Mouse (Mus musculus): Measurements from ENCODE around the gene Nrp2.

Gene Nrp2

DNA sequence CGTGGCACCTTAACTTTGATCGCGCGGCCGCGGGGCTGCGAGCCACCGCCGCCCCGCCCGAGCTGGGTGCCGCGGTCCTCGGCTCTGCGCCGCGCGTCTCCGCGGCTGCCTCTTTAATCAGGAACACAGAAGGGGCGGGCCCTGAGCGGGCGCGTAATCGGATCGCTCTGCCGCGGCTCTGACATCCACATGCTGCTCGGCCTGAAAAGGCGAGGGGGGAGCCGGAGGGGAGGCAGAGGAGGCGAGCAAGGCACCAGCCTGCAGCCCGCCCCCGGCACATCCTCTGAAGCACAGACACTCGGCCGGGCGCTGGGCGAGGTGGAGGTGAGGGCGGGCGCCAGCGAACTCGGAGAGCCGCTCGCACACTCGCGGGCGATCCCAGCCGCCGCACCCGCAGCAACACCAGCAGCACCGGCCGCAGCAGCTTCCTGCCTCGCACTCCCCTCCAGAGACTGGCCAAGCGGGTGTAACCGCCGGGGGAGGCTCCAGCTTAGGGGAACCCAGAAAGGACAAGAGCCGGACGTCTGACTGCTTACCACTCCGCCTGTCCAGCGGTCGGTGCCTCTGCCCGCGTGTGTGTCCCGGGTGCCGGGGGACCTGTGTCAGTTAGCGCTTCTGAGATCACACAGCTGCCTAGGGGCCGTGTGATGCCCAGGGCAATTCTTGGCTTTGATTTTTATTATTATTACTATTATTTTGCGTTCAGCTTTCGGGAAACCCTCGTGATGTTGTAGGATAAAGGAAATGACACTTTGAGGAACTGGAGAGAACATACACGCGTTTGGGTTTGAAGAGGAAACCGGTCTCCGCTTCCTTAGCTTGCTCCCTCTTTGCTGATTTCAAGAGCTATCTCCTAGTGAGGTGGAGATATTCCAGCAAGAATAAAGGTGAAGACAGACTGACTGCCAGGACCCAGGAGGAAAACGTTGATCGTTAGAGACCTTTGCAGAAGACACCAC is at the start of gene Nrp2:
Gene Nrp2, plus strand, starts transcription at position 128 of the 959 bp plus-strand sequence.
- DNase-seq (ENCODE audit: low read depth, low spot score) = peak; percentile 69

DNA sequence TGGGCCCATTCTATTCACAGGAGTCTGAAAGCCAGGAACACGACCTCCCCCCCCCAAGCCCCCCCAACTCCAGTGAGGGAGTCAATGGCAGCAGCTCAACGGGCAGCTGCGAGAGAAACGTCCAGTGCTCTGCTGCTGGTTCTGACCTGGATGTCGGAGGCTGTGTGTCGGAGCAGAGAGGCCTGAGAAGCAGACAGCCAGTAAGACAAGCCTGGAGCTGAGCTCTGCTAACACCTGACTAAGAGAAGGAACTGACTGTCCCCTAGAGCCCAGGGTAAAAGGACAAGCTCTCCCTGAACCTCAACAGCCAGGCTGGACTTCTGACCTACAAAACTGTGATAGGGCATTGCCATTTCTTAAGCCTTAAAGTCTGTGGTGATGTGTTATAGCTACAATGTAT is 48.6 kb upstream of the Nrp2 start:
- DNase-seq (ENCODE audit: low read depth, low spot score) = no peak

GRCm38 (mm10) chr1:62664960-62665645 is 38.0 kb upstream of the Nrp2 start:
- DNase-seq (ENCODE audit: low read depth, low spot score) = no peak

DNA sequence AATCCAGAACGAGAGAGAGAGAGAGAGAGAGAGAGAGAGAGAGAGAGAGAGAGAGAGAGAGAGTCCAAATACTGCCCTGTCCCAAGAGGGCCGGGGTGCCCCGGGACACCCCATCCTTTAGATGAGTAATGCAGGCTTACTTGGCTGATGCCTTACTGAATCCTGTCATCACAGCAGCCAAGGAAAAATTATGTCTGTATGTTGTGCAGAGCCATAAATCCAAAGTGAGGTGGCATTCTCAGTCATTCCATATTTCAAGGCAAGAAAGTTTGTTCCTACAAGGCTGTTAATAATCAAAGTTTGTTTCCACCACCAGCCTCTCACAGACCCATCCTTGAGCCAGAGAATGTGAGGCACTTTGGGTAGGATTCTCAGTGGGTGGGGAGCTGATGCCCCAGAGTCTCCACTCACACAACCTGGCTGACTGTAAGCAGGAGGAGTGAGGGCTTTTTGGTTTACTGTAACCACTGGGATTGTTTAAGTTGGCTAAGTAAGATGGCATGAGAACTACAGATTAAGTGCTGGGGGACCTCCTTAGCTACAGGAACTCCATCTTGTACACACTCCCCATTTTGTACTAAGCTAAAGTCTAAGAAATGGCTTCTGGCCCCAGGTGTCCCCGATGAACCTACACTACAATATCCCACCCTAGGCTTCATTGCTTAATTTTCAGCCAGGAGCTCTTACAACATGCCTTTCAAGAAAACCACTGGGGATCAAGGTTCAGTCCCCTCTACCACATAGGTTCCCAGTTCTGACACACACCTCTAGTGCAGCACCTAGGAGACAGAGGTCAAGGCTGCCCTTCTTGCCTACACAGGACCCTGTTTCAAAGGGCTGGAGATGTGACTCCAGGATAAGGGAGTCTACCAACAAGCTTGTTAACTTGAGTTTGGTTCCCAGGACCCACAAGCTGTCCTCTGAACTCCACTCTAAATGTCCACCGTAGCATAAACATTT is 37.0 kb upstream of the Nrp2 start:
- DNase-seq (ENCODE audit: low read depth, low spot score) = no peak

DNA sequence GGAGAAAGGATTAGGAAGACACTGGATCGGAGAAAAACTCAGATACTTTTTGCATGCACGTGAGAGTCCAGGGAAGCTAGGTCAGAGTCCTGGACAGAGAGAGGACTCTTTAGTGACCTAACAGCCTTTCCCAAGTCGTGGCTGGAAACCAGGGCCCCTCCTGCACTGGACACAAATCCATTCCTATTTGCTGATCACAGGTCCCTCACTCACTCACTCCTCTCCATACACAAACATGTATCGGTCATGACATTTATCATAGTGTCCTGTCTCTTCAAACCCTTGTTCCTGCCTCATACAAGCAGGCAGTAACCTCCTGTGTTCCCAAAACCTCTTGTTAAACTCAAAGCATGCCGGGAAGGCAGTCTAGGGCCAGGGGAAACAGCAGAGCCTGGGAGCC is 36.3 kb upstream of the Nrp2 start:
- DNase-seq (ENCODE audit: low read depth, low spot score) = no peak

GRCm38 (mm10) chr1:62678611-62679344 is 24.3 kb upstream of the Nrp2 start:
- no peak for DNase-seq (ENCODE audit: low read depth, low spot score)

DNA sequence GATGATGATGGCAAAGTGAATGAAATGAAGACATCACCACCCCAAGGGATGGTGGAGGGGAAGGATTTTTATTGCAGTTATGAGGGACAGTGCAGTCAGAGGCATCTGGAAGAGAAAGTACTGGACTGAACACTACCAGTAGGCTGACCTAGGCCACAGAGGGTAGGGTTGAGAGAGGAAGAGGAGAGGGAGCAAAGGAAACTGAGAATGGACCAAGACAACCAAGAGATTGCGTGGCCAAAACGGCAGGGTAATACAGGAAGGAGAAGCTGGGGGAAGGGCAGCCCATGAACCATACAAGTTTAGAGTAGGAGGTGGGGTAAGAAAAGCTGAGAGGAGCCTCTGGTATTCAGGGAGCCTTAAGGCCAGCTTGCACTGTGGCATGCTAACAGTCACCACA is 23.6 kb upstream of the Nrp2 start:
- no peak for DNase-seq (ENCODE audit: low read depth, low spot score)

DNA sequence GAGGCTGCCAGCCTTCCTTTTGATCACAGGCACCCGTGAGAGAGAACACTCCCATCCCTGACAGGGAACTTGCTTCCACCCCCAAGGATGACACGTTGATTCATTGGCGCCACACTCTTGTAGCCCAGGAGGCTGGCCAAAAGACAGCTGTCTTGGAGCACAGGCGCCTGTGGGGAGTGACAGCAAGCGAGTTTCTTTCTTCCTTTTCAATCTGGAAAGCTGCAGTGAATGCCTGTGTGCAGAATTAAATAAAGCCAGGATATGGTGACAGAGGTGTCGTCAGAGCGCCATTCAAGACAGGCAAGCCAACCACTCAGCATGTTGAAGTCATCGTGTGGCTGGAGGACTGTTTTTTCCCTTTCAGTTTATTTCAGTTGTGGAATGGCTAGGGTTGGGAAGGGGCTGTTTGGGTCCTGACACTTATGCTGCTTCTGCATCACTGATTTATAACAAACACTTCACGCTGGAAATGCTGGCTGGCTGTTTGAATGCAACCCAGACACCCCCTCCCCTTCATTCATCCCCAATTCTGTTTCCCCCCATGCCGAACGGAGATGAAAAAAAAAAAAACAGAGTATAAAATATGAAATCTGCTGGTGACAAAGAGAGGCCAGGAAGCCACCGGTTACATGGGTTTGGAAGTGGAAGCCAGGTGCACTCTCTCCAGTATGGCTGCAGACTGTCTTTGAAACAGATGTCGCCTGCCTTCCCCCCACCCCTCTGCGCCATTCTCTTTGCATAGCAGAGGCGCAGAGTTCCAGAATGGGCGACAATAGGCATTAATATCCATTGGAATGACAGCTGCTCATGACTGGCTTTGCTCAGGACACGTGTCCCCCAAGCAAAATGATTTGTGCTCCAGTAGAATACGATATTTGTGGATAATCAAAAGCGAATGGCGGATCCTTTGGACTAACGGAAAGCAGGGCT is 20.4 kb upstream of the Nrp2 start:
- no peak for DNase-seq (ENCODE audit: low read depth, low spot score)

DNA sequence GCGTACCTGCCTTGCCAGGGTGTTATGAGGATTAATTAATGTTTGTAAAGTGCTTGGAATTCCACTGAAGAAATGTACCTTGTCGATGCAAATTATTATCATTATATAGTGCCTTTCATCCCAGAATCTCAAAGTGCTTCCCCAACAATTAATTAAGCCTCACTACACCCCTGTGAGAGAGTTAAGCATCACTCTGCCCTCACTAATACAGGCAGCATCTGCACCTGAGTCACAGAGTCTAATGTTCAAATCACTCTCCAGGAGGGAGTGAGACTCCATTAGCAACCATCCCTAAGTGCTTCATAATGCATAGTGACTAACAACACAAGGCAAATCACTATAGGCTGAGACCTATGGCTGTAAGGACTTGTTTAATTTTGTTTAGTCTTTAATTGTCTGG is 19.6 kb upstream of the Nrp2 start:
- DNase-seq (ENCODE audit: low read depth, low spot score) = no peak

- DNase-seq (ENCODE audit: low read depth, low spot score) = no peak
Observed at GRCm38 (mm10) chr1:62687511-62687910, 15.6 kb upstream of the Nrp2 start.

- DNase-seq (ENCODE audit: low read depth, low spot score) = no peak
Observed at GRCm38 (mm10) chr1:62691175-62691574, 11.9 kb upstream of the Nrp2 start.

GRCm38 (mm10) chr1:62696312-62696982 is 6.6 kb upstream of the Nrp2 start:
- no peak for DNase-seq (ENCODE audit: low read depth, low spot score)

- DNase-seq (ENCODE audit: low read depth, low spot score) = no peak
Observed at GRCm38 (mm10) chr1:62696983-62697341, 6.1 kb upstream of the Nrp2 start.

GRCm38 (mm10) chr1:62697353-62697752 is 5.7 kb upstream of the Nrp2 start:
- DNase-seq (ENCODE audit: low read depth, low spot score) = no peak

DNA sequence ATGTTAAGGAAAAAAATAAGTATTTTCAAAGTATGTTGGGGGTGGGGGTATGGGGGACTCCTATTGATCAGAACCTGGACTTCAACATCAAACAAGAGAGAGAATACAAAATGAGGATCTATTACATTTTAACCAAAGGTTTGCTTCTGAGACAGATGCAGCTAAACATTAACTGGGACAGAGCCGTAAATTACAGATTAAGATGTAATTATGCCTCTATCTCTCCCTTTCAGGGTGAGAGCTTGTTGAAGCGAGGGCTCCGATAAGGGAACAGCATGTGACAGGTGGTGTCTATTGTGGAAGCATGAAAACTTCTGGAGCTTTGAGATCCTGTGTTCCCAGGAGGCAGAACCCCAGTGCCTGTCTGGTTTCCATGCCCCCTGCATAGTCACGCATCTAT is 3.3 kb upstream of the Nrp2 start:
- DNase-seq (ENCODE audit: low read depth, low spot score) = no peak

DNA sequence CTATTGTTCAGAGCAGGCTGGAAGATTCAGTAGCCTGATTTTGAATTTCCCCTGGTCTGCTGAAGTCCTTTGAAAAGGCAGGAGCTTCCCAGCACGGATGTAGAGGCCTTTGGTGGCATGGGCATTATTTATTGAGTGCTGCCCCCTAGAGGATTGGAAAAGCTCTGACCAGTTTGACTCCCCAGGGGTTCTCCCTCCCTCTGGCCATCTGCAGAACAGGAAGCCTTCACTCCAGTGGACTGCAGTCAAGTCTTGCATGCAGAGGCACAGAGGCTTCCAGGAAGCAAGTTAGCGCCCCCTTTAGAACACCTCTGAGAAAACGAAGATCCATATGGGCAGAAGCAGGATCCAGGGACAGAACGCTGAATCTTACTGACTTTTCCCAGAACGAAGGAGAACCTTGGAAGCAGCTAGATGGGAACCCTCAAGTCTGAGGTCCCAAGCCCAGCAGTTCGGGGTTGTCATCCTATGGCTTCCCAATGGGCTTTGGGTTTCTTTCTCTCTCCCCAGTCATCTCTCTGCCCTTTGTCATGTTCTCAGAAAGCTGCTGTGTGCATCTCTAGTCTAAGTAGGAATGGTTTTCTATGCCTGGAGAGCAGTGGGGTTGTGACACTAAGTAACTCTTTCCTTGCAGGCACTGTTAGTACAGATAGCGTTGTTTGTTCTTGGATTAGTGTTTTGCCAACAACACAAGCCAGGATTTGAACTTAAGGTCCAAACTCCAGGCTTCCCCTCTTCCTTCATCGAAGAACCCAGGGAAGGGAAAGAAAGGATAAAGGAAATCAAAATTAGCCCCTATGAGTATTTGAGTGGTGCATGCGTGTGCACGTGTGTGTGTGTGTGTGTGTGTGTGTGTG is 1.8 kb upstream of the Nrp2 start:
- DNase-seq (ENCODE audit: low read depth, low spot score) = peak; percentile 61

DNA sequence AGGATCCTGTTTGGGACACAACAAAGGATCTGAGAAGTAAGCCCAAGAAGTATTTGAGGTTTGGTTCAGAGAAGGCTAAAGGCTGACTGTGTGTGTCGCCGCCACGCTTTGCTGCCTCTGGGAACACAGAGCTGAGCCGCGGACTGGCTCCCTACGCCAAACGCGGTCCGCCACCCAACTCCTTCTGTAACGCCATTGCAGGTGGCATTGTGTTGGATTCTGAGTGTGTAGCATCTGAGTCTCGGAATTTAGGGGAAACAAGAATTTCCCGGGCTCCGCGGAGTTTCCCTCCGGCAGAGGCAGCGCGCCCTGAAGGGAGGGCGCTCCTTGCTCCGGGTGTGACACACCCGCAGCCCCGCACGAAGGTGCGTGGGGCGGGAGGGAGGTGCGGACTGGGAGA is 342 bp upstream of the Nrp2 start:
- DNase-seq (ENCODE audit: low read depth, low spot score) = no peak

DNA sequence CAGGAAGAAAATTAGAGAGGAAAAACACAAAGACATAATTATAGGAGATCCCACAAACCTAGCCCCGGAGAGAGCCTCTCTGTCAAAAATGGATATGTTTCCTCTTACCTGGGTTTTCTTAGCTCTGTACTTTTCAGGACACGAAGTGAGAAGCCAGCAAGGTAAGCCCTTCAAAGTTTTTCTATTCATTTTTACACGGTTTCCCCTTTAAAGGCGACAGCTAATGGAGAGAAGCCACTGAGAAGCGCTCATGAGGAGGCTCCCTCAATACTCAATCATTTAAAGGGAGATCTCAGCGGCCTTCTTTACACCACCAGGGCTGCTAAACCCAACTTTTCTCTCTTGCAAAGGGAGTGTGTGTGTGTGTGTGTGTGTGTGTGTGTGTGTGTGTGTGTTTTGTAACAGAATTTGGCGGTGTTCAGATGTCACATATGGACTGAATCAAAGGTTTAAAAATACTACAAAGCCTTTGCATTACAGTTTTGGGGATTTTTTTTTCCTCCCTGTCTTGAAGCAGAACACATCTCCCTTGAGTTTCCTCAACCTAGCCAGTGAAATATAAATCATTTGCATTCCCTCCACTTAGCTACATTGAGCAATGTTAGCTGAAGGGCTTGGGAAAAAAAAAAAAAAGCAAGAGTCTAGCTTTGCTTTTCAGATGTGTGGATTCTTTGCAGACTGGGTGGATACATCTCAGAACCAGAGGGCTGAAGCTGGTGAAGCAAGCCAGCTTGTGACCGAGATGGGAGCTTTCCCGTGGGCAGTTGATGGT is 1.2 kb downstream of the Nrp2 start:
- no peak for DNase-seq (ENCODE audit: low read depth, low spot score)
